Mouse (Mus musculus) brain, adult 2 months (tissue): ENCODE measurements around the gene Tedc1.

Experiments
- DNase-seq: peaks from one replicate; pipeline ENCODE4 v3.0.0; 2011; ENCODE audit warnings: low read depth, low spot score

Gene Tedc1

DNA sequence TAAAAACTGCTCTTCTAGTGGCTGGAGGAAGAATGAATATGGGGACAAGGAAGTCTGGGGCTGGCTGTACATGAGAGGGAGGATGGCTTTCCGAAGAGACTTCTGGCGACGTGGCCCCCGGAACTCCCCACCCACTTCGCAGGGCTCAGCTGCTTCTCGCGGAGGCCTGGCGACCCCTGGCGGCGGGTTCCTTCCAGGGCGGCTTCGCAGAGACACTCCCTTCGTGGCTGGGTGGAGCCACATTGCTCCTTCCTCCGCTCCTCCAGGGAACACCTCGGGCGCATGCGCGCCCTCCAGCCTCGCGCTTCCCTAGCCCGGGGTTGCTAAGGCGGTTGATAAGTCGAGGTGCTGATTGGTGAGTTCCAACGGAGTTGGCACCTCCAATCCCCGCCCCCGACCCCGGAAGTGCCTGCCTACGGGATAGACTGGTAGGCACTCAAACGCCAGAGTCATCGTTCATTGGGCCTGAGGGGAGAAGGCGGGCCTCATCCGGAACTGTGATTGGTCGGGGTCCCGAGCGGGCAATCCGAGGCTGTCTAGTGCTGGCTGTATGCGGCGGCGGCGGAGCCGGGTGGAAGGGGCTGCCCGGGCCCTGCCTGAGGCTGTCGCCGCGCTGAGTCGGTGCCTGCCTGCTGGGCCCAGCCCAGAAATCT is at the start of gene Tedc1:
Gene Tedc1, plus strand, starts transcription at position 535 of the 653 bp plus-strand sequence.
- DNase-seq: peak; percentile 100

DNA sequence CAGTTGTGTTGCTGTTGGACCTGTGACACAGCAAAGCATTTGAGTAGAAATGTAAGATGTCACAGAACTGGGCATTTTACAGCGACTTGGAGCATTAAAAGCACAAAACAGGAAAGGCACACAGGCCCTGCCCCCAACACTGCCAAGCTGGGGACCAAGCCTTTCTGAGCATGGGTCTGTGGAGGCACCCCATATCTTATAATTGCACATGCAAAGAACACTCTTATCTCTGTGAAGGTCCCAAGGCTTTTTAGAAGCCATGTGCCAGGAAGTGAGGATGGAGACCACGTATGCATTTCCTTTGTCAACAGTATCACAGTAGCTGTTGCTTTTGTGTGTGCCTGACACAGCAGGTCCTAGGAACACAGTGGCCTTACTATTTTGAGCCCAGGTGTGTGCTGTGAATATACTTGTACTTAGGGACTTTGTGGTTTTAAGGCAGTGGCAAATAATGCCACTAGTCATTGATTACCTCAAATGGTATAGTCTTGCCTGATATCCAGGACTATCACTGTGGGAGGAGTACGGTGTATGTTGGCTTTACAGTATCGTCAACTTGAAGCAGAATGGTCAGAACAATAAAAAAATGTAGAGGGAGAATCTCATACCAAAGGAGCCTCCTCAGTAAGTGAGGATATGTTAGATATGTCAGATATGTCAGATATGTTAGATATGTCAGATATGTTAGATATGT is 48.6 kb upstream of the Tedc1 start:
- no peak for DNase-seq

GRCm38 (mm10) chr12:113108528-113109283 is 47.5 kb upstream of the Tedc1 start:
- DNase-seq: no peak

- peak; percentile 53 for DNase-seq
These were observed 46.4 kb upstream of the Tedc1 start for GRCm38 (mm10) chr12:113109801-113110200.

- no peak for DNase-seq
These were observed 42.1 kb upstream of the Tedc1 start for GRCm38 (mm10) chr12:113114141-113114540.

DNA sequence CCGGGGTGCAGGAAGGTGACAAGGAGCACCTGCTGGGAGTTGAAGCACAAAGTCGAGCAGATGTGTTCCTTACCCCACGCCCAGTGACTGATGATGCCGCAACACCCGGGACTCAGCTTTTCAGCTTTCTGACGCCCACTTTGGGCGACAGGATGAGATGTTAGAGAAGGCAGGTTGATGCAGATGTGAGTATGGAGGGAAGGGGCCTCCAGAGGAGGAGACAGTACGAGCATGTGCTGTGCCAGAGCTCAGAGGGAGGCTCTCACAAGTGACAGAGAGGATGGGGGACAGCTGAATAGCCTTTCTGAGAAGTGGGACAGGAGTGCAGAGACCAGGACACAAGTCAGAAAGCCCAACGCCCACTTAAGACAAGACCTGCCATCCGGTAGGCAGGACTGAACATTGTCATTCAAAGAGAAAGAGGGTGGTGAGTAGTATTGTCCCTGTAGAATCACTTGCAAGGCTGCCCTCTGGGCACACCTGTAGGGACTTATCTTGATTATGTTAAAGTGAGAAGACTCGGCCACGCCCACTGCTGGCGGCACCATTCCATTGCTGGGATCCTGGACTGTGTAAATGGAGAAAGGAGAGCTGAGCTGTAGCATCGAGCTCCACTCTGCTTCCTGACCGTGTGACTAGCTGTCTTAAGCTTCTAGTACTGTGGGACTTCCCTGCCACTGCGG is 41.2 kb upstream of the Tedc1 start:
- DNase-seq: no peak

DNA sequence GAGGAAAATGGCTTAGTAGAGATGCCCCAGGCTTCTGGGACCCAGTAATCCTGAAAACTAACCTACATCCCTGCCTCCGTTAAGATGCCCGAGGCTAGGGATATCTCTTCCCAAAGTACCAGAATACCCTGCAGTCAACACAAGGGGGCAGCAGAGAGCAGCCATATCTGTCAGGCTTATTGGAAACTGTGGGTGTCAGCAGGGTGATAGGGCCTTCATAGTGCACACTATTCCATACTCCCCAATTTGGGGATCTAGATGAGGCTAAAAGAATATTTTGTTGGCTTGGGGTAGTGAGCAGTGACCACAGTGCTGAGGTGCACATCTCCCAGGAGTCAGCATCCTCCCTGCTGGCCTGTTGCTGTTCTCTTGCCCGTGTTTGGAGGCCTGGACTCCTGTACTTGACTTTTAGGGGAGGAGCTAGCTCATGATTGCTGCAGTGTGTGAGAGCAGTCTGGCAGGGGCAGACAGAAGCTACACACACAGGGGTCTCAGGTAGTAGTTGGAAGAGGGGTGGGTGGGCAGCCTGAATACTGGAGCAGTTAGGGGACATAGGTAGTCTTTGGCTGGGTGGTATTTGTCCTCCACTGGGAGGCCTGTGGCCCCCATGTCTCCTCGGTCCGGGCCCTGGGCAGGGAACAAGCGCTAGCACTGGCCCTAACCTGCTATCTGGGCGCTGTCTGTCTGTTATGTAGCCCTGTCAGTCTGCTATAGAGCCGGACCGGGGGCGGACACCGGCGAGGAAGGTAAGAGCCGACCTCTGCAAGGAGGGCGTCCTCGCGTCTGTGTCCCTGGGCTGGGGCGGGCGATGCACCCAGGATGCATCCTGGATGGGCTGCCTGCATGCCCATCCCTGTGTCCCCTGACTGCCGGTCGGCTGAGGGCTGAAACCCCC is 36.5 kb upstream of the Tedc1 start:
- peak; percentile 87 for DNase-seq

- no peak for DNase-seq
These were observed 31.5 kb upstream of the Tedc1 start for GRCm38 (mm10) chr12:113124726-113125125.

GRCm38 (mm10) chr12:113130732-113131131 is 25.5 kb upstream of the Tedc1 start:
- DNase-seq: no peak

GRCm38 (mm10) chr12:113131601-113132000 is 24.6 kb upstream of the Tedc1 start:
- DNase-seq: no peak

DNA sequence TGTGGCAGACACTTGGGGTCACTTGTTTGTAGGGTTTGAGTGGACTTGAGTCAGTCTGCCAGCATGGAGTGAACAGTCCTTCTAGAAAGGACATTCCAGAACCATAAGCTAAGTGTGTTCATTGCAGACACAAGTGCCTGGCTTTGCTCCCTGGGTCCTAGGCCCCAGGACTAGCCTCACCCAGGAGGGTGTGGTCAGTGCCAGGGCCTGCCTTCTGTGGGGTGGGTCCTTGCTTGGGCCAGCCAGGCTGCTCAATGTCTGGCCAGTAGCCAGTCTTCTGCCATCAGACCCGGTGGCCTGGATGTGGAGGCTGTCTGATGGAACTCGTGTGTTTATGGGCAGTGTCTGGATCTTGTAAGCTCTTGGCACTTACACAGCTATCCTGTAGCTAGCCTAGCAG is 23.7 kb upstream of the Tedc1 start:
- peak; percentile 65 for DNase-seq

DNA sequence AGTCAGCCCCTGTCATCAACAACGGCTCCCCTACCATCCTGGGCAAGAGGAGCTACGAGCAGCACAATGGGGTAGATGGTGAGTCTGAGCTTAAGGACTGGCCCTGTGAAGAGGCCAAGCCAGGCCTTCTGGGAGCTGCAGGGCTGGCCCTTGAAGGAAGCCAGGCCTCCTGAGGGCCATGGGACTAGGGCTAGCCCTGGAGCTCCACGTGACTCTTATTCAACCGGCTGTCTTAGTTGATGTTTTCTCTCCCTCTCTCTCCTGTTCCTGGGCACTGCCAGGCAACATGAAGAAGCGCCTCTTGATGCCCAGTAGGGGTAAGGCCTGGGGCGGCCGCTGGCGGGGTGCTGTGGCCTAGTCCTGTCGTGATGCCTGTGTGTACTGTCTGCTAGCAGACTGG is 23.0 kb upstream of the Tedc1 start:
- DNase-seq: no peak

DNA sequence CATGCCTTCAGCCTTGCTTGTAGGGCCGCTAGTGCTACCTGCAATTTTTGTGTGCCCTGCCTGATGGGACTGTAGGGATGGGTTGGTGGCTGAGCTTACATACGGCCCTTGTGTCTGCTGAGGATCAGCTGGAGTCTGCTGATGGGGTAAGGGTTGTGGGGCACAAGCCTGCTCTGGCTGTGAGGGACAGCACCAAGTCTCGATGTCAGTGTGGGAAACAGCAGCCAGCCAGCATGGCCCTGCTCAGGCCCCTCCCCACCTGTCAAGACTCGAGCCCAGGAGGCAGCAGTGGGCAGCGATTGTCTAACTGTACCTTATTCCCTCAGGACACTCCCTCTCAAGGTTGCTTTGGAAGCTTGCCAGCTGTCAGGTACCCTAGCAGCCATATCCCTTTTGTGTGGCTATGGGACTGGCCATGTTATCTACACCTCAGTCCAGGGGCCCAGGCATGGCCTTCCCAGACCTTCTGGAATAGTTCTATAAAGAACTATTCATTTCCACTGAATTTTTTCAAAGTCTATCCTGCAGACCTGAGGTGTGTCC is 22.3 kb upstream of the Tedc1 start:
- DNase-seq: no peak

DNA sequence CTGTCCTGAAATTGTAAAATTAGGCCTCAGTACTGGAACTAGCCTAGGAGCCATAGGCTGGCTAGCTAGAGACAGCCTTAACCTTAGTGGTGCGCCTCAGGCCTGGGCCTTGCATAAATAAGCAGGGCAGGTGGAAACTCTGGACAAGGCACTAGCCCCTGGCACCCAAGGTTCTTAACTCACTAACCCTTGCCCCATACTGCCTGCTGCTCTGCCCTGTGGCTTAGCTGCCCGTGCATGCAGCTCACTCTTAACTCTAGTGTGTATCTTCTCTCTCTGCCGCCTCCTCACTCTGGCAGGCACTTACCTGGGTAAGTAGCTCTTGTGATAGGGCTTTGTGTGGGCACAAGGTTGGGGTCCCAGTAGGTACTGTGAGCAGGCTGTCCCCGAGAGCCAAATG is 21.7 kb upstream of the Tedc1 start:
- DNase-seq: no peak

DNA sequence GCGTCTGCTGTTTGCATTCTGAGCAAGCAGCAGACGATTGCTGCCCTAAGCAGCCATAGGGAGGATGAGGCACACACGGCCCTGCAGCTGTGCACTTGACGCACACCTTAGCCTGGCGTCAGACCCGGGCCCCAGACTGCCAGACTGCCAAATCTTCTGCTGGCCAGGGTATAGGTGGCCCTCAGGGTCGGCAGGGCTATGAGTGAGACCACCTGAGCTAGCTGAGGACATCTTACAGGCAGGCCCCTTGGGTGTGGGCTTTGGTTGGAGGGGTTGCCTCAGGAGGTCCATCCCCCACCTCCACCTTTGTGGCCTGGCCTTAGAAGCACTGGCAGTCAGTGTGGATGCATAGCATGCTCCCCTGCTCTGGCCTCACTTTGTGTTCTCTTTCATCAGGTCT is 20.8 kb upstream of the Tedc1 start:
- no peak for DNase-seq

GRCm38 (mm10) chr12:113136492-113137020 is 19.7 kb upstream of the Tedc1 start:
- DNase-seq: no peak

- DNase-seq: no peak
These were observed 18.7 kb upstream of the Tedc1 start for GRCm38 (mm10) chr12:113137260-113138213.

DNA sequence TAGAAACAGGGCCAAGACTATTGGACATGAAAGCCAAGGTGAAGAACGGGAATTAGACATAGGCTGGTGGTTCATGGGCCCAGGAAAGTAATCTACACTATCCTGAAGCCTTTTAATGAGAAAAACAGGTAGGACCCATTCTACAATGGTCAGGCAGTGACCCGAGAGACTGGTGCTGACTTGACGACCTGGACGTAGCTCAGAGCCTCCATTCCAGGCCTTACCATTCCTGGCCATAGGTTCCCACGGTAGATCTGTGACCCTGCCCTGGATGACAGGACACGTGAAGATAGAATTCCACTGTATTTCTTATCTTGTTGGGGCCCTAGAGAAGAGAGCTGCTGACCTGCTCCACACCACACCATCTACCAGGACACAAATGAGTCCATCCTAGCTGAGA is 17.9 kb upstream of the Tedc1 start:
- DNase-seq: no peak
